Mouse (Mus musculus) liver, embryonic 14.5 days (tissue): ENCODE results near the gene Lzts3. TPM values are rescaled to one million over a fixed set of nuclear protein-coding genes. Genes with fewer than 3 reads are reported as not detected.
A peak's percentile ranks its signal among the peaks of the same experiment; 100 is the strongest.

Source experiments
- ATAC-seq: fragments of 200-750 bp; cut with Nextera tagmentation; 2 replicates; pipeline ENCODE4 v1.8.0; 2017; ENCODE audit warnings: moderate number of reproducible peaks, mild to moderate bottlenecking, moderate library complexity; ENCODE audit not compliant: insufficient read depth
- DNase-seq, 3 experiments: peaks; one replicate each; pipeline ENCODE4 v3.0.0-alpha.2; 2012 to 2013; ENCODE audit warnings: low read depth in 3 of 3, low spot score in 3 of 3
- H3K27ac ChIP-seq: fragments of 300-500 bp; sonication (generic); 2 replicates; pipeline ENCODE4 v1.5.1; 2014; ENCODE audit warnings: moderate library complexity, mild to moderate bottlenecking, control low read depth, inconsistent platforms
- H3K27me3 ChIP-seq: fragments of 300-500 bp; sonication (generic); 2 replicates; pipeline ENCODE4 v1.6.1; 2014; ENCODE audit warnings: mild to moderate bottlenecking, low read length, moderate library complexity; ENCODE audit not compliant: control insufficient read depth, insufficient read depth
- H3K36me3 ChIP-seq: fragments of 300-500 bp; sonication (generic); replicated peaks from 2 replicates; pipeline ENCODE4 v1.6.1; 2014; ENCODE audit warnings: low read depth; ENCODE audit not compliant: control insufficient read depth, insufficient read depth
- H3K4me1 ChIP-seq, 2 experiments: fragments of 200-500 bp in 1 of 2; fragments of 300-500 bp in 1 of 2; sonication (generic) in 1 of 2; replicated peaks; 2 replicates each; pipeline ENCODE4 v1.6.1; 2012 to 2014; ENCODE audit warnings: antibody characterized with exemption in 1 of 2, inconsistent platforms in 1 of 2, low read length in 1 of 2; ENCODE audit not compliant: control insufficient read depth in 2 of 2, insufficient read depth in 2 of 2
- H3K4me2 ChIP-seq: fragments of 300-500 bp; sonication (generic); 2 replicates; pipeline ENCODE4 v1.6.1; 2014; ENCODE audit warnings: low read depth, mild to moderate bottlenecking, control low read depth, moderate library complexity
- H3K4me3 ChIP-seq, 2 experiments: fragments of 200-500 bp in 1 of 2; fragments of 300-500 bp in 1 of 2; sonication (generic) in 1 of 2; 2 replicates each; pipeline ENCODE4 v1.5.1; 2012 to 2014; ENCODE audit warnings: low read depth in 2 of 2, low read length in 2 of 2, mild to moderate bottlenecking in 2 of 2, control low read depth in 1 of 2, inconsistent platforms in 1 of 2, moderate library complexity in 1 of 2; ENCODE audit not compliant: insufficient read depth in 1 of 2
- H3K9ac ChIP-seq: fragments of 300-500 bp; sonication (generic); replicated peaks from 2 replicates; pipeline ENCODE4 v1.6.1; 2014; ENCODE audit warnings: mild to moderate bottlenecking, control low read depth, moderate library complexity
- H3K9me3 ChIP-seq: fragments of 300-500 bp; sonication (generic); 2 replicates; pipeline ENCODE4 v1.6.1; 2016; ENCODE audit warnings: low read length, mixed read lengths; ENCODE audit not compliant: control insufficient read depth
- CTCF ChIP-seq: IDR thresholded peaks from 2 replicates; pipeline ENCODE4 v1.5.1; 2016; ENCODE audit warnings: antibody characterized with exemption, low read depth, control low read depth
- EP300 ChIP-seq: IDR thresholded peaks from 2 replicates; pipeline ENCODE4 v1.6.1; 2016; ENCODE audit warnings: antibody characterized with exemption, low read depth
- WGBS: fragments of 180-500 bp; shearing (Covaris S2); extraction: QIAGEN DNeasy Blood & Tissue Kit; methylation state at CpG from one replicate; pipeline ENCODE4 v1.1.7; 2014; ENCODE audit not compliant: insufficient replicate concordance; 5-methylcytosine and 5-hydroxymethylcytosine counted together
- polyA plus RNA-seq, 2 experiments: library from polyadenylated mRNA; depleted of rRNA in 1 of 2; stranded (reverse) in 1 of 2; unstranded in 1 of 2; fragments of >200 nt; fragmentation: Nextera tagmentation in 1 of 2; extraction: Ambion mirVana in 1 of 2; gene quantifications; 2 replicates each; pipeline versions ENCODE4 v1.2.1 to v1.2.3; 2012 to 2014

Gene Lzts3
- 2.1 and 2.7 TPM in 2 replicates for polyA plus RNA-seq (2012; rRNA removed)
- polyA plus RNA-seq (2014; fragmentation: Nextera tagmentation; extraction: Ambion mirVana) = 0.27 and 0.42 TPM in 2 replicates

GRCm38 (mm10) chr2:130642684-130643369, at the start of gene Lzts3:
TSS of gene Lzts3 (minus strand) at chr2:130642803.
- DNase-seq (peak; percentile 80 to 82 (median 82)), ATAC-seq (peak; percentile 97)
- Histone ChIP-seq H3K9me3 (no peaks in the 10 kb centered on the region), H3K9ac (peak within 1 kb of the TSS; percentile 66), H3K36me3 (no peaks in the 10 kb centered on the region), H3K4me2 (peak within 1 kb of the TSS; percentile 86), H3K4me3 (peak within 1 kb of the TSS; percentile 60 to 64), H3K27ac (peak within 1 kb of the TSS; percentile 21; the same call in 1 of the 2 replicates), H3K27me3 (peaks cover 5% of the 10 kb centered on the region), H3K4me1 (peaks cover 3 to 5% of the 10 kb centered on the region in 2 experiments)
- TF ChIP-seq EP300 (no peak), CTCF (no peak)
- 4% methylated on average over 37 of the region's 40 CpGs for WGBS

GRCm38 (mm10) chr2:130689011-130689410, 46.4 kb upstream of the Lzts3 start:
- Histone ChIP-seq H3K27ac (no peak overlapping the region), H3K9ac (no peak overlapping the region), H3K4me2 (no peak overlapping the region), H3K9me3 (no peaks in the 10 kb centered on the region), H3K4me3 (no peak overlapping the region), H3K36me3 (no peaks in the 10 kb centered on the region), H3K27me3 (no peaks in the 10 kb centered on the region), H3K4me1 (no peaks in the 10 kb centered on the region)
- ATAC-seq (no peak), DNase-seq (no peak)
- TF ChIP-seq EP300 (no peak), CTCF (no peak)
- WGBS = 50% methylated on average over 2 of the region's 2 CpGs

- DNase-seq = no peak
- TF ChIP-seq CTCF (no peak), EP300 (no peak)
- H3K27ac ChIP-seq = no peak overlapping the region
- 81% methylated on average over 9 of the region's 9 CpGs for WGBS
- H3K27me3 ChIP-seq = no peaks in the 10 kb centered on the region
- no peak overlapping the region for H3K9ac ChIP-seq
- no peak overlapping the region for H3K4me3 ChIP-seq
- H3K4me2 ChIP-seq = no peak overlapping the region
- no peaks in the 10 kb centered on the region for H3K4me1 ChIP-seq
- no peaks in the 10 kb centered on the region for H3K9me3 ChIP-seq
- ATAC-seq = no peak
- H3K36me3 ChIP-seq = peaks cover 10% of the 10 kb centered on the region
Measured at GRCm38 (mm10) chr2:130685426-130685825, 42.8 kb upstream of the Lzts3 start.

- peaks cover 36% of the 10 kb centered on the region for H3K36me3 ChIP-seq
- no peak for ATAC-seq
- WGBS = 79% methylated on average over 3 of the region's 3 CpGs
- no peaks in the 10 kb centered on the region for H3K9me3 ChIP-seq
- H3K4me2 ChIP-seq = no peak overlapping the region
- no peaks in the 10 kb centered on the region for H3K27me3 ChIP-seq
- no peaks in the 10 kb centered on the region for H3K4me1 ChIP-seq
- no peak overlapping the region for H3K27ac ChIP-seq
- TF ChIP-seq EP300 (no peak), CTCF (no peak)
- no peak overlapping the region for H3K4me3 ChIP-seq
- no peak overlapping the region for H3K9ac ChIP-seq
- no peak for DNase-seq
Measured at GRCm38 (mm10) chr2:130681531-130681930, 38.9 kb upstream of the Lzts3 start.

- ATAC-seq = no peak
- TF ChIP-seq EP300 (no peak), CTCF (no peak)
- DNase-seq = no peak
Measured at GRCm38 (mm10) chr2:130679899-130680298, 37.3 kb upstream of the Lzts3 start.

More at GRCm38 (mm10) chr2:130679899-130680298, 37.3 kb upstream of the Lzts3 start:
- WGBS = 84% methylated on average over 6 of the region's 6 CpGs
- Histone ChIP-seq H3K4me2 (no peak overlapping the region), H3K9ac (no peak overlapping the region), H3K27me3 (no peaks in the 10 kb centered on the region), H3K9me3 (no peaks in the 10 kb centered on the region), H3K27ac (no peak overlapping the region), H3K36me3 (peaks cover 52% of the 10 kb centered on the region), H3K4me3 (no peak overlapping the region), H3K4me1 (no peaks in the 10 kb centered on the region)
